Mouse (Mus musculus) C2C12 (cell line): Measurements from ENCODE around the gene Prm2. TPM values are rescaled to one million over a fixed set of nuclear protein-coding genes. Genes with fewer than 3 reads are reported as not detected.

Source experiments
- H3K27me3 ChIP-seq: one replicate; pipeline ENCODE4 v1.6.1; 2011; ENCODE audit not compliant: control insufficient read depth, insufficient read depth, insufficient read length
- H3K36me3 ChIP-seq: one replicate; pipeline ENCODE4 v1.6.1; 2011; ENCODE audit not compliant: control insufficient read depth, insufficient read depth
- H3K4me3 ChIP-seq: one replicate; pipeline ENCODE4 v1.5.1; 2011; ENCODE audit warnings: mild to moderate bottlenecking, control low read depth; ENCODE audit not compliant: poor library complexity, insufficient read depth, severe bottlenecking
- H3K79me2 ChIP-seq: one replicate; pipeline ENCODE4 v1.6.1; 2011; ENCODE audit not compliant: control insufficient read depth, insufficient read depth
- H3K79me3 ChIP-seq: one replicate; pipeline ENCODE4 v1.6.1; 2011; ENCODE audit warnings: low read depth, control low read depth
- H3ac ChIP-seq: one replicate; pipeline ENCODE3; 2011; ENCODE audit warnings: low read depth; ENCODE audit not compliant: control insufficient read depth, insufficient read length
- CEBPB ChIP-seq: IDR thresholded peaks from one replicate; pipeline ENCODE4 v1.6.1; 2011; ENCODE audit warnings: low read depth, mild to moderate bottlenecking, control low read depth, moderate library complexity
- CTCF ChIP-seq: IDR thresholded peaks from one replicate; pipeline ENCODE4 v1.5.1; 2011; ENCODE audit not compliant: control insufficient read depth, insufficient read depth, insufficient read length
- FOSL1 ChIP-seq: IDR thresholded peaks from one replicate; pipeline ENCODE4 v1.8.0; 2011; ENCODE audit warnings: mild to moderate bottlenecking, low read length; ENCODE audit not compliant: poor library complexity, insufficient read depth, severe bottlenecking
- MAX ChIP-seq: IDR thresholded peaks from one replicate; pipeline ENCODE4 v1.6.1; 2011; ENCODE audit warnings: mild to moderate bottlenecking, control low read depth
- MYOD1 ChIP-seq: IDR thresholded peaks from one replicate; pipeline ENCODE4 v1.6.1; 2011; ENCODE audit warnings: low read depth; ENCODE audit not compliant: control insufficient read depth, insufficient read length
- MYOG ChIP-seq: IDR thresholded peaks from one replicate; pipeline ENCODE4 v1.6.1; 2011; ENCODE audit not compliant: control insufficient read depth, insufficient read length; ENCODE audit errors: extremely low read depth
- USF1 ChIP-seq: IDR thresholded peaks from one replicate; pipeline ENCODE4 v1.6.1; 2011; ENCODE audit warnings: low read depth, mild to moderate bottlenecking, control low read depth, moderate library complexity
- polyA plus RNA-seq: library from polyadenylated mRNA; unstranded; fragments of >200 nt; fragmentation: generic; extraction: Trizol; gene quantifications from one replicate; pipeline ENCODE4 v1.2.1, GENCODE M21; 2012; ENCODE audit warnings: missing spikeins

Prm2 gene
- polyA plus RNA-seq, 1 experiment, result not detected

DNA sequence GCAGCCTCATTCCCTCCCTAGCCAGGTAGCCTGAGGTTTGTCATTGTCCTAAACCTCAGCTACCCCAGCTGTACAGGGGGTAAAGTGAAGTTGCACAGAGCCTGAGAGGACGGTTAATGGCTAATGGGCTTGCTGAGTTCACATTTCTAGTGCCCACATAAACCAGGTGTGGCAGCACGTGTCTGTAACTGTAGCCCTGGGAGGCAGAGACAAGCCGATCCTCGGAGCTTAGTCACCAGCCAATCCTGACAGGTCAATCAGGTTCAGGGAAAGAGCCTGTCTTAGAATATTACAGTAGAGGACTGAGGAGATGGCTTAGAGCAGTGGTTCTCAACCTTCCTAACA, 32.5 kb upstream of the Prm2 start:
- TF ChIP-seq MYOD1 (no peak), MYOG (no peak), MAX (no peak), FOSL1 (no peak), USF1 (no peak), CEBPB (no peak), CTCF (no peak)

DNA sequence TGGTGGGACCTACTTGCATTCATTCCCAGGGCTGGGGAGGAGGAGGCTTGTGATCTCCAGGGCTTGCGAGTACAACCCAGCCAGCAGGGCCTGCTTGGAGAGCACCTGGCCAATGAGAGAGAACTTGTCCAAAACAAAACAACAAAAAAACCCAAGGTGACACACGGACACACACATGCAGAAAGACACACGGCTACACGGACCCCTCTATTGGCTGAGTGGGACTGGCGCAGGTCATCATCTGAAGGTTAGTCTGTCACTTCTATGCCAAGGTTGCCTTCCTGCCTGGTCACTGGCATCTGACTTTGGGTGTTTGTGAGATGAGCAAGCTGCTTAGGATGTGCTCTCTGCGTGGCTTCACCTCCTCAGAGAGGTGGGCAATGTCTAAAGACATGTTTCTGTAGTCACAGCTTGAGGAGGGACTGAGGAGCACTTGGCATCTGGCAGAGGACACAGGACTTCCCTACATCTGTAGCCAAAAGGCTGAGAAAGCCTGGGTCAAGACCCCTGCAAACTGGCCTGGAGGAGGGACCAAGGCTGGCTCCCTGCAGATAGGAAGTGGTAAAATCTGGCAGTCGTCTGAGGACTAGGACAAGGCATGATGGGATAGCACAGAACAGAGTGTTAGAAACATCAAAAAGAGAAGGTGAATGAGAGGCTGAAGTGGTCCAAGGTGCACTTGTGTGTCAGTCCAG, 32.0 kb upstream of the Prm2 start:
- TF ChIP-seq FOSL1, result no peak
- TF ChIP-seq MYOG, result no peak
- no peak for TF ChIP-seq USF1
- no peak for TF ChIP-seq CTCF
- no peak for TF ChIP-seq MYOD1
- no peak for TF ChIP-seq CEBPB
- Histone ChIP-seq H3K36me3 (no peaks in the 10 kb centered on the region), H3K79me2 (no peaks in the 10 kb centered on the region), H3ac (no peak overlapping the region), H3K27me3 (peaks cover 5% of the 10 kb centered on the region), H3K4me3 (no peak overlapping the region), H3K79me3 (no peaks in the 10 kb centered on the region)

More for the DNA sequence above, 32.5 kb upstream of the Prm2 start:
- no peak overlapping the region for H3ac ChIP-seq
- peaks cover 5% of the 10 kb centered on the region for H3K27me3 ChIP-seq
- H3K79me3 ChIP-seq, result no peaks in the 10 kb centered on the region
- no peak overlapping the region for H3K4me3 ChIP-seq
- H3K79me2 ChIP-seq, result no peaks in the 10 kb centered on the region
- H3K36me3 ChIP-seq, result no peaks in the 10 kb centered on the region

DNA sequence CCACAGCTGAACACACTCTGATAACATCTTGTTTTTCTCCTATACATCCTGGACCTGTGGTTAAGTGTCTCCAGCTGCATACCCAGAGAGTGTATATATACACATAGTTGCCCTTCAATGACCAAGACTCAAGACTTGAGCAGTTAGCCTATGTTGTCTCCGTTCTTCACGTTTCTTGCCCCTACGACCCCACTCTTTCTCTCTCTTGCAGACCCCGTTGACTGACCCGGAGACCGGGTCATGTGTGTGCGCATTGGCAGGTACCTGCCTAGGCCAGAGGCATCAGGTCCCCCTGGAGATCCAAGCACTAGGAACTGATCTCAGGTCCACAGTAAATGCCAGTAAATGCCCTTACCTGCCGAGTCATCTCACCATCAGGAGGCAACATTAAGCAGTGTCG, 31.3 kb upstream of the Prm2 start:
- H3K79me3 ChIP-seq, result no peaks in the 10 kb centered on the region
- no peak overlapping the region for H3ac ChIP-seq
- TF ChIP-seq FOSL1 (no peak), CTCF (no peak), MYOD1 (no peak)
- no peaks in the 10 kb centered on the region for H3K79me2 ChIP-seq
- no peaks in the 10 kb centered on the region for H3K36me3 ChIP-seq
- H3K4me3 ChIP-seq, result no peak overlapping the region
- peaks cover 5% of the 10 kb centered on the region for H3K27me3 ChIP-seq

DNA sequence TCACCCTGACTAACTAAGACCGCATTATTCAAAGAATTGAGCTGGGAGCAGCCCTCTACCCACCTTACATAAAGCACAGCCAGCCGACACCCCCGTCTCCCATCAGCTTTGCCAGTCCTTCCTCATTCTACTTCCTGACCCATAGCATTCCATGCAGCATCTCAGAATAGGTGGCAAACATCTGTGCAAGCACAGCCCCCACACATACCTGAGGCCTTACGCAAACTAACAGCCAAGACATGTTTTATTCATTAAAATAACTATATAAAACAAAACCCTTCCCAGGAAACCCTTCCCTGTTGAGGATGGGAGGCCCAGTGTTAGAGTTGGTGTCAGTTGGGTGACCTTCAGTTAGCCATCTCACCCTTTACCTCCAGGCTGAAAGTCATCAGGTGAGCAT, 29.9 kb upstream of the Prm2 start:
- Histone ChIP-seq H3ac (no peak overlapping the region), H3K79me3 (no peaks in the 10 kb centered on the region), H3K27me3 (peaks cover 8% of the 10 kb centered on the region), H3K79me2 (no peaks in the 10 kb centered on the region), H3K4me3 (no peak overlapping the region), H3K36me3 (no peaks in the 10 kb centered on the region)
- no peak for TF ChIP-seq USF1
- TF ChIP-seq MYOG, result no peak
- no peak for TF ChIP-seq CEBPB
- no peak for TF ChIP-seq FOSL1
- TF ChIP-seq MAX, result no peak
- no peak for TF ChIP-seq MYOD1
- TF ChIP-seq CTCF, result no peak

DNA sequence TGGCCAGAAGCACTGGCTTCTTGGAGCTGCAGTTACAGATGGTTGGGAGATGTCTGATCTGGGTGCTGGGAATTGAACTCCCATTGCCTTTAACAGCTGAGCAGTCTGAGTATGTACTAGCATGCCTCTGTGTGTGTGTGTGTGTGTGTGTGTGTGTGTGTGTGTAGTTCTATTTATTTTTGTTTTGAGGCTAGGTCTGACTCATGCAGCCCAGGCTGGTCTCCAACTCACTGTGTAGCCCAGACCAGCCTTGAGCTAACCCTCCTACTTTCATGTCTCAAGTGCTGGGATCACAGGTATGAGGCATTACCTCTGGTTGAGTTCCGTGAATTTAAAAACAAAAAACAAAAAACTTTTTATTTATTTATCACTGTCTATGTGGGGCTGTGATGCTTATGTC, 28.6 kb upstream of the Prm2 start:
- Histone ChIP-seq H3K27me3 (peaks cover 10% of the 10 kb centered on the region), H3K4me3 (no peak overlapping the region), H3ac (no peak overlapping the region), H3K36me3 (no peaks in the 10 kb centered on the region), H3K79me2 (no peaks in the 10 kb centered on the region), H3K79me3 (no peaks in the 10 kb centered on the region)
- TF ChIP-seq FOSL1, result no peak

DNA sequence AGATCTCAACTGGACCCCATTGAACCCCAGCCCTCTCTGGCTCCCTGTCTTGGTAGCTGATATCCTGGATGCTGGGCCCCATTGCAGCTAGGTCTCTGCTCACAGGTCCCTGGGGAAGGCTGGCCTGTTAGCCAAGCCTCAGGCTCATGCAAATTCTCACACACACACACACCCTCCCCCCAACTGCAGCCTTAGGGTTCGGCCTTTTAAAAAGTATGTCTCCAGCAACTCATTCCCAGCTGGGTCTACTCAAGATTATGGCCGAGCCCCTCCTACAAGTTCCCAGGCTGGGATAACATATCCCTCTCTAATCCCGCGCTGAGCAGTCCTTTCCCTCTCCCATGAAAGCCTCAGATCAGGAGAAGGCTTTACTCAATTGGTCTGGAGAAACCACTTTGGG, 25.5 kb upstream of the Prm2 start:
- Histone ChIP-seq H3K4me3 (no peak overlapping the region), H3K27me3 (peaks cover 5% of the 10 kb centered on the region), H3ac (no peak overlapping the region), H3K79me2 (no peaks in the 10 kb centered on the region), H3K36me3 (no peaks in the 10 kb centered on the region), H3K79me3 (no peaks in the 10 kb centered on the region)
- TF ChIP-seq FOSL1 (no peak), CEBPB (no peak), MYOG (no peak), MYOD1 (no peak), MAX (no peak), CTCF (no peak), USF1 (no peak)
